Comparison of ENCODE assay signal across 8 mouse cellular contexts in the genomic region with DNA sequence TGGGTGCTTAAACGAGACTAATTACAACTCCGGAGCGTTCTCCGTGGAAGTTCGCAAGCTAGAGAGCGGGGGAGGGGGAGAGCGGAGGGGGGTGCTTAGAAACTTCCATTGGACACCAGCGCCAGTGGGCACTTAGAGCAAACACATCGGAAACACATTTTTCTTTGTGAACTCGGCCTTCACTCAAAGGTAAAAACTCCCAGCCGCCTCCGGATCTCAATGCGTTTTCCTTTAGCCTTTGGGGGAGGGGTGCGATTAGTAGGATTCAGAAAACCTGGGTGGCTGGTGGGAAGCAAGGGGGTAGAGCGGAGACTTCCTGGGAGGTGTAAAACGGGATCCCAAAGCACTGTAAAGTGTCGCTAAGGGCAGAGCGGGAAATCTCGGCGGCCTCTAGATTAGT. TPM values are rescaled to one million over a fixed set of nuclear protein-coding genes. Genes with fewer than 3 reads are reported as not detected.
DNase-seq lines count a peak whose midpoint lies in the region; ATAC-seq and TF ChIP-seq lines count a peak whose summit lies in the region.

No protein-coding gene starts in this region.

- H3K27ac ChIP-seq in ES-Bruce4 (ENCODE audit: insufficient read depth, low read length), result no peak overlapping the region
- peak overlapping the region; percentile 85 for H3K27ac ChIP-seq in heart, embryonic 12.5 days (ENCODE audit: poor library complexity, severe bottlenecking)
- no peak overlapping the region for H3K27ac ChIP-seq in neural tube, embryonic 12.5 days
- no peak overlapping the region for H3K27ac ChIP-seq in thymus, adult 2 months (ENCODE audit: control insufficient read depth, insufficient read depth, low read length)

- peaks cover 38% of the 10 kb centered on the region for H3K27me3 ChIP-seq in ES-Bruce4 (ENCODE audit: control insufficient read depth, insufficient read depth, low read length, poor library complexity, severe bottlenecking)
- H3K27me3 ChIP-seq in heart, embryonic 12.5 days (replicated peaks), result no peaks in the 10 kb centered on the region
- no peaks in the 10 kb centered on the region for H3K27me3 ChIP-seq in neural tube, embryonic 12.5 days (replicated peaks)
- peaks cover 27% of the 10 kb centered on the region for H3K27me3 ChIP-seq in thymus, adult 2 months (ENCODE audit: control insufficient read depth, insufficient read depth, low read length)

- peak overlapping the region; percentile 95 for H3K9ac ChIP-seq in ES-Bruce4 (ENCODE audit: low read depth, poor library complexity, severe bottlenecking)
- H3K9ac ChIP-seq in heart, embryonic 12.5 days, result peak overlapping the region; percentile 93
- peak overlapping the region; percentile 90 for H3K9ac ChIP-seq in neural tube, embryonic 12.5 days

- H3K36me3 ChIP-seq in ES-Bruce4 (ENCODE audit: control insufficient read depth, insufficient read depth, low read length, poor library complexity, severe bottlenecking), result no peaks in the 10 kb centered on the region
- H3K36me3 ChIP-seq in heart, embryonic 12.5 days, result peaks cover 9% of the 10 kb centered on the region
- H3K36me3 ChIP-seq in neural tube, embryonic 12.5 days, result no peaks in the 10 kb centered on the region
- no peaks in the 10 kb centered on the region for H3K36me3 ChIP-seq in thymus, adult 2 months (ENCODE audit: control insufficient read depth, insufficient read depth, low read length)

- peak; percentile 11 for DNase-seq in adrenal gland, adult 8-10 months
- peak; percentile 21 for DNase-seq in kidney, postnatal 14 days
- no peak for DNase-seq in thymus, adult 2 months
- no peak for DNase-seq in thymus, adult 18-20 months
- no peak for DNase-seq in layer of hippocampus, adult 11-12 months (ENCODE audit: low spot score)

- no peak for TF ChIP-seq EP300 in ES-Bruce4 (IDR thresholded peaks at IDR 0.05; ENCODE audit: insufficient read depth, low read depth, low read length)

- H3K9me3 ChIP-seq in ES-Bruce4 (replicated peaks; ENCODE audit: control insufficient read depth, insufficient read depth, low read length, poor library complexity, severe bottlenecking), result no peaks in the 10 kb centered on the region
- no peaks in the 10 kb centered on the region for H3K9me3 ChIP-seq in heart, embryonic 12.5 days (replicated peaks)
- H3K9me3 ChIP-seq in neural tube, embryonic 12.5 days, result no peaks in the 10 kb centered on the region

- no peak for TF ChIP-seq POLR2A in ES-Bruce4 (IDR thresholded peaks at IDR 0.05; ENCODE audit: insufficient read depth, low read length)
- TF ChIP-seq POLR2A in thymus, adult 2 months (IDR thresholded peaks at IDR 0.05; ENCODE audit: control insufficient read depth, extremely low read depth, insufficient read depth, low read length, poor library complexity), result no peak

- H3K4me1 ChIP-seq in ES-Bruce4 (ENCODE audit: control insufficient read depth, insufficient read depth, low read length), result no peaks in the 10 kb centered on the region
- H3K4me1 ChIP-seq in heart, embryonic 12.5 days (replicated peaks), result 0 out of 2 replicates have a peak, but pooled peaks cover 7% of the 10 kb centered on the region
- peaks cover 25% of the 10 kb centered on the region for H3K4me1 ChIP-seq in neural tube, embryonic 12.5 days
- peaks cover 3% of the 10 kb centered on the region; the same call in 1 of the 2 replicates for H3K4me1 ChIP-seq in thymus, adult 2 months (replicated peaks; ENCODE audit: control insufficient read depth, insufficient read depth, low read length)

- H3K4me2 ChIP-seq in heart, embryonic 12.5 days, result peak overlapping the region; percentile 99
- H3K4me2 ChIP-seq in neural tube, embryonic 12.5 days (replicated peaks), result peak overlapping the region; percentile 96

- peak overlapping the region; percentile 36 for H3K4me3 ChIP-seq in ES-Bruce4 (ENCODE audit: low read depth, low read length)
- H3K4me3 ChIP-seq in heart, embryonic 12.5 days, result peak overlapping the region; percentile 89
- peak overlapping the region; percentile 79 for H3K4me3 ChIP-seq in neural tube, embryonic 12.5 days
- no peak overlapping the region for H3K4me3 ChIP-seq in thymus, adult 2 months (ENCODE audit: control insufficient read depth, insufficient read depth, low read length)

- WGBS in heart, embryonic 12.5 days, result under 1% methylated on average over 20 of the region's 20 CpGs
- WGBS in neural tube, embryonic 12.5 days, result under 1% methylated on average over 20 of the region's 20 CpGs
- WGBS in thymus, adult 2 months, result 1% methylated on average over 20 of the region's 20 CpGs

- no peak for ATAC-seq in heart, embryonic 12.5 days (ENCODE audit: insufficient number of reproducible peaks, low FRiP score)
- ATAC-seq in neural tube, embryonic 12.5 days (ENCODE audit: low FRiP score, low read depth), result no peak

- no peak for TF ChIP-seq CTCF in ES-Bruce4 (IDR thresholded peaks at IDR 0.05; ENCODE audit: low read depth, low read length)
- no peak for TF ChIP-seq CTCF in thymus, adult 2 months (IDR thresholded peaks at IDR 0.05; ENCODE audit: borderline replicate concordance, control insufficient read depth, extremely low read depth, insufficient read depth, low read length, poor library complexity)

RNA-seq across cellular contexts. Expression of gene Hmga2, which starts 2.0 kb away (rescaled TPM):
- 37.2 and 40.7 TPM in 2 replicates for polyA plus RNA-seq in ES-Bruce4 (2011; ENCODE audit: insufficient read depth, insufficient read length, low read depth, missing spikeins)
- 1 to 10 TPM; 3.9 to 4.7 (median 4.3) TPM for total RNA-seq in adrenal gland, adult 8-10 months (2022)
- 21.3 and 23.3 TPM in 2 replicates for polyA plus RNA-seq in heart, embryonic 12.5 days (2016; fragmentation: Nextera tagmentation; extraction: Ambion mirVana)
- polyA plus RNA-seq in neural tube, embryonic 12.5 days (2016; fragmentation: Nextera tagmentation; extraction: Ambion mirVana), result 24.7 and 29.9 TPM in 2 replicates
- 0.05 TPM in 1 of 2 replicates, not detected in the other for polyA plus RNA-seq in thymus, adult 2 months (2012; rRNA removed)

Comparison
In these comparisons a context has a peak if more than half of its experiments do, and no peak if none do; other contexts are left out.
1. DNase-seq: peak in adrenal gland, adult 8-10 months (single experiment) and kidney, postnatal 14 days (single experiment); none in thymus, adult 2 months (single experiment), thymus, adult 18-20 months (0 of 2) and layer of hippocampus, adult 11-12 months (single experiment).
2. RNA of gene Hmga2, which starts 2.0 kb away (polyA plus RNA-seq): 37.2 to 40.7 TPM in ES-Bruce4, 24.7 to 29.9 TPM in neural tube, embryonic 12.5 days and 21.3 to 23.3 TPM in heart, embryonic 12.5 days; 0.05 TPM in thymus, adult 2 months; every median in the first group is over 10 times any median in the second.
3. Peak in every context shown above with its lines, with median percentiles within 50 percentile points of each other: H3K9ac ChIP-seq.